Comparison of ENCODE assay signal across 7 mouse cellular contexts in genomic region chrX:20804301-20804700, GRCm38 (mm10). TPM values are rescaled to one million over a fixed set of nuclear protein-coding genes. Genes with fewer than 3 reads are reported as not detected.
DNase-seq lines count a peak whose midpoint lies in the region; ATAC-seq and TF ChIP-seq lines count a peak whose summit lies in the region.
"Not testable (repeated sequence)": the region's sequence is repeated elsewhere in the genome, so short reads cannot be mapped to it uniquely, and the experiment has no call there.

No protein-coding gene starts in this region.

- H3K9me3 ChIP-seq in forebrain, embryonic 14.5 days (replicated peaks; ENCODE audit: control insufficient read depth, low read length) = not testable (repeated sequence)

- not testable (repeated sequence) for H3K27me3 ChIP-seq in forebrain, embryonic 14.5 days (replicated peaks; ENCODE audit: control insufficient read depth, insufficient read depth, low read length); splenic B cell, adult 2 months (ENCODE audit: control insufficient read depth, insufficient read depth, low read length, poor library complexity, severe bottlenecking)

- not testable (repeated sequence) for H3K27ac ChIP-seq in forebrain, embryonic 14.5 days (ENCODE audit: low read depth, low read length); layer of hippocampus, adult 2 months

- H3K4me1 ChIP-seq in forebrain, embryonic 14.5 days (ENCODE audit: control insufficient read depth, insufficient read depth, low read length) = not testable (repeated sequence)

- H3K36me3 ChIP-seq in forebrain, embryonic 14.5 days (ENCODE audit: control insufficient read depth, insufficient read depth, low read length); splenic B cell, adult 2 months (ENCODE audit: control insufficient read depth, insufficient read depth, low read length, poor library complexity, severe bottlenecking): not testable (repeated sequence)

- not testable (repeated sequence) for H3K4me2 ChIP-seq in forebrain, embryonic 14.5 days (ENCODE audit: low read length)

- not testable (repeated sequence) for H3K9ac ChIP-seq in forebrain, embryonic 14.5 days (ENCODE audit: low read length)

- peak; percentile 67 for TF ChIP-seq CTCF in layer of hippocampus, adult 2 months (conservative IDR thresholded peaks at IDR 0.05)

- ATAC-seq in forebrain, embryonic 14.5 days = not testable (repeated sequence)

- DNase-seq in A20 (ENCODE audit: low read depth, low spot score) (peak; percentile 25), NIH3T3 (ENCODE audit: low read depth) (peak; percentile 56)
- DNase-seq in forebrain, embryonic 14.5 days (ENCODE audit: low spot score) = peak; percentile 22
- peak; percentile 56 for DNase-seq in induced T-regulatory cell, adult 2 months (ENCODE audit: low read depth)
- DNase-seq in layer of hippocampus, adult 2 months (ENCODE audit: low spot score in 2 of 2) = not testable (repeated sequence)
- DNase-seq in lung, postnatal 25 days (ENCODE audit: low spot score) = peak; percentile 7
- peak; percentile 42 for DNase-seq in splenic B cell, adult 2 months (ENCODE audit: low read depth, low spot score)

- H3K4me3 ChIP-seq in forebrain, embryonic 14.5 days (ENCODE audit: low read depth, low read length); layer of hippocampus, adult 2 months: not testable (repeated sequence)

- 39% methylated on average over 1 of the region's 1 CpGs for WGBS in forebrain, embryonic 14.5 days

RNA-seq across cellular contexts. Expression of gene Araf, which starts 6.7 kb away (rescaled TPM):
- polyA plus RNA-seq in forebrain, embryonic 14.5 days (2014; fragmentation: Nextera tagmentation; extraction: Ambion mirVana) = 196 and 227 TPM in 2 replicates
- total RNA-seq in layer of hippocampus, adult 2 months (2021) = 100 to 1,000 TPM; 180 to 199 TPM
